Mouse (Mus musculus) E14TG2a.4 (cell line): ENCODE measurements around the gene Svopl.
A peak's percentile ranks its signal among the peaks of the same experiment; 100 is the strongest.

Experiments used
- CTCF ChIP-seq: conservative IDR thresholded peaks from 2 replicates; pipeline ENCODE4 v1.5.1; 2014; ENCODE audit warnings: low read length
- POU5F1 ChIP-seq: IDR thresholded peaks from 2 replicates; pipeline ENCODE4 v1.6.1; 2014; ENCODE audit warnings: low read length, borderline replicate concordance

DNA sequence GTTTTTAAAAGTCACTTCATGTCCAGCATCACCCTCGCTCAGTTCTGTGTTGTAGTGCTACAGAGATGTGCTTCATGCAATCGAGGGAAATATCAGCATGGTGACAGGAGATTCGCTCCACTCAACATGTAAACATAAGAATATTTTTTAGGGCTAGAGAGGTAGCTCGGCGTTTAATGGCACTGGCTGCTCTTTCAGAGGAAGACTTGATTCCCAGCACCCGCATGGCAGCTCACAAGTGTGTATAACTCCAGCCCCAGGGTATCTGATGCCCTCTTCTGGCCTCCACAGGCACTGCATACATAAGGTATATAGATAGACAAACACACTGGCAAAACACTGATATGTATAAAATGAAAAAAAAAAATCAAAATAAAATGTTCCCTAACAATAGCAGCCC lies 2.8 kb upstream of the Svopl start:
- TF ChIP-seq CTCF = peak; percentile 41
- no peak for TF ChIP-seq POU5F1
